Mouse (Mus musculus): ENCODE results near the gene P4ha3. TPM values are rescaled to one million over a fixed set of nuclear protein-coding genes. Genes with fewer than 3 reads are reported as not detected.

Gene P4ha3
- polyA plus RNA-seq, 1 experiment from 2014 or later = 6.8 TPM

Other genes with a start within 250 kb of the P4ha3 start
- 44.3 and 47.5 TPM in 2 replicates for gene Pold3, start 164.0 kb upstream of the P4ha3 start, polyA plus RNA-seq (2014; fragmentation: Nextera tagmentation; extraction: Ambion mirVana)
- 20.1 and 21.8 TPM in 2 replicates for gene Lipt2, start 126.2 kb upstream of the P4ha3 start, polyA plus RNA-seq (2014; fragmentation: Nextera tagmentation; extraction: Ambion mirVana)
- gene Kcne3, start 109.0 kb upstream of the P4ha3 start, polyA plus RNA-seq (2014; fragmentation: Nextera tagmentation; extraction: Ambion mirVana) = 0.58 and 0.89 TPM in 2 replicates
- 30.3 and 38.3 TPM in 2 replicates for gene Pgm2l1, start 58.1 kb upstream of the P4ha3 start, polyA plus RNA-seq (2014; fragmentation: Nextera tagmentation; extraction: Ambion mirVana)
- 27.7 and 28.7 TPM in 2 replicates for gene C2cd3, start 86.7 kb downstream of the P4ha3 start, polyA plus RNA-seq (2014; fragmentation: Nextera tagmentation; extraction: Ambion mirVana)
- 125 and 160 TPM in 2 replicates for gene Ppme1, start 86.8 kb downstream of the P4ha3 start, polyA plus RNA-seq (2014; fragmentation: Nextera tagmentation; extraction: Ambion mirVana)
- gene Ucp3, start 187.5 kb downstream of the P4ha3 start, polyA plus RNA-seq (2014; fragmentation: Nextera tagmentation; extraction: Ambion mirVana) = not detected in 2 replicates
- 47.0 and 55.6 TPM in 2 replicates for gene Ucp2, start 207.8 kb downstream of the P4ha3 start, polyA plus RNA-seq (2014; fragmentation: Nextera tagmentation; extraction: Ambion mirVana)
- gene Dnajb13, start 229.4 kb downstream of the P4ha3 start, polyA plus RNA-seq (2014; fragmentation: Nextera tagmentation; extraction: Ambion mirVana) = 2.0 and 3.7 TPM in 2 replicates